Mouse (Mus musculus): ENCODE measurements at regions not wholly inside any gene's neighbourhood (a gene's known extent, or its start where the extent isn't known, plus 50 kb on each side); places are given as distances from the start of the nearest gene placed in this dataset.

GRCm38 (mm10) chr13:28820868-28821533 lies 132.5 kb downstream of the Sox4 start:
- TF ChIP-seq CTCF (IDR thresholded peaks at IDR 0.05; ENCODE audit: insufficient read depth, low read depth, low read length) (no peak), POLR2A (IDR thresholded peaks at IDR 0.05; ENCODE audit: insufficient read depth, low read depth, low read length) (no peak)

All from olfactory bulb, adult 2 months (tissue).